Mouse (Mus musculus): ENCODE results near the gene Actrt2.

DNA sequence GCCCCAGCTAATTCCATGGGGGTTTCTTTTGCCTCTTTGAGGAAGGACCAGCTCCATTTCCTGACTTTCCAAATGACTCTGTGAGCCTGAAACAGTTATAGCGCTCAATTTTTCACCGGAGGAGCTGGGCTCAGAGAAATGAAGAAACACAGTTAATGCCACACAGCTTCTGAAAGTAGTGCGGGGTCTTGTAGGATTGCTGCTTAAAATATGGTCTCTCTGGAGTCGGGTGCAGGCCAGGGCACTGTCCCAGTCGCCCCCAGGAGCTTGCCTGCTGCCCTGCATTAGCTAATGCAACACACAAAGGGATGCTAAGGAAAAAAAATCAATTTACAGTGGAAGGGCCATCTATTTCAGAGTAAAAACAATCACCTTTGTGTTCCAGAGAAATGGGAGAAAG lies 29.8 kb upstream of the Actrt2 start:
- TF ChIP-seq POLR2A (IDR thresholded peaks at IDR 0.05; ENCODE audit: borderline replicate concordance, extremely low read depth, insufficient read depth, insufficient read length, poor library complexity, severe bottlenecking) (no peak), CTCF (IDR thresholded peaks at IDR 0.05; ENCODE audit: borderline replicate concordance, extremely low read depth, insufficient read depth, insufficient read length) (no peak)

Data from brain, embryonic 14.5 days (tissue).